Mouse (Mus musculus) intestine, postnatal 0 days (tissue): ENCODE data around the gene Fmn2. TPM values are rescaled to one million over a fixed set of nuclear protein-coding genes. Genes with fewer than 3 reads are reported as not detected.

ENCODE experiments used
- ATAC-seq: fragments of 200-750 bp; cut with Nextera tagmentation; 2 replicates; pipeline ENCODE4 v1.8.0; 2017; ENCODE audit warnings: mild to moderate bottlenecking, moderate TSS enrichment, moderate library complexity
- H3K27ac ChIP-seq: fragments of 300-500 bp; sonication (generic); 2 replicates; pipeline ENCODE4 v1.5.1; 2014; ENCODE audit warnings: mild to moderate bottlenecking, low read depth, low read length, moderate library complexity
- H3K27me3 ChIP-seq: fragments of 300-500 bp; sonication (generic); replicated peaks from 2 replicates; pipeline ENCODE4 v1.6.1; 2014; ENCODE audit warnings: low read length, mixed read lengths; ENCODE audit not compliant: control insufficient read depth, insufficient read depth
- H3K36me3 ChIP-seq: fragments of 300-500 bp; sonication (generic); 2 replicates; pipeline ENCODE4 v1.6.1; 2014; ENCODE audit warnings: mild to moderate bottlenecking, moderate library complexity; ENCODE audit not compliant: control insufficient read depth, insufficient read depth
- H3K4me1 ChIP-seq: fragments of 300-500 bp; sonication (generic); replicated peaks from 2 replicates; pipeline ENCODE4 v1.6.1; 2014; ENCODE audit warnings: antibody characterized with exemption, low read length, mixed read lengths; ENCODE audit not compliant: control insufficient read depth, insufficient read depth
- H3K4me2 ChIP-seq: fragments of 300-500 bp; sonication (generic); replicated peaks from 2 replicates; pipeline ENCODE4 v1.6.1; 2014; ENCODE audit warnings: low read depth, mild to moderate bottlenecking, moderate library complexity
- H3K4me3 ChIP-seq: fragments of 300-500 bp; sonication (generic); 2 replicates; pipeline ENCODE4 v1.5.1; 2014; ENCODE audit warnings: low read depth, low read length
- H3K9ac ChIP-seq: fragments of 300-500 bp; sonication (generic); 2 replicates; pipeline ENCODE4 v1.6.1; 2014; ENCODE audit warnings: mild to moderate bottlenecking, low read depth, low read length
- H3K9me3 ChIP-seq: fragments of 300-500 bp; sonication (generic); 2 replicates; pipeline ENCODE4 v1.6.1; 2016; ENCODE audit warnings: mixed run types; ENCODE audit not compliant: control insufficient read depth
- CTCF ChIP-seq: sonication (generic); IDR thresholded peaks from 2 replicates; pipeline ENCODE4 v1.5.1; 2016; ENCODE audit warnings: low read depth, mild to moderate bottlenecking, control low read depth, antibody characterized with exemption, moderate library complexity
- WGBS: fragments of 180-500 bp; shearing (Covaris S2); extraction: QIAGEN DNeasy Blood & Tissue Kit; methylation state at CpG from one replicate; pipeline ENCODE4 v1.1.7; 2014; 5-methylcytosine and 5-hydroxymethylcytosine counted together
- polyA plus RNA-seq: library from polyadenylated mRNA; unstranded; fragments of >200 nt; fragmentation: Nextera tagmentation; extraction: Ambion mirVana; gene quantifications from 2 replicates; pipeline ENCODE4 v1.2.1, GENCODE M21; 2015

Gene Fmn2
- polyA plus RNA-seq, 1 experiment from 2014 or later: 0.25 TPM

- 73% methylated on average over 2 of the region's 2 CpGs for WGBS
- no peak overlapping the region for H3K4me3 ChIP-seq
- TF ChIP-seq CTCF: no peak
- H3K9ac ChIP-seq: no peak overlapping the region
- H3K9me3 ChIP-seq: no peaks in the 10 kb centered on the region
- H3K4me2 ChIP-seq: no peak overlapping the region
- no peak for ATAC-seq
- H3K27ac ChIP-seq: no peak overlapping the region
- H3K27me3 ChIP-seq: no peaks in the 10 kb centered on the region
- H3K36me3 ChIP-seq: no peaks in the 10 kb centered on the region
- no peaks in the 10 kb centered on the region for H3K4me1 ChIP-seq
Measured at GRCm38 (mm10) chr1:174689301-174689700, 187.7 kb downstream of the Fmn2 start.

DNA sequence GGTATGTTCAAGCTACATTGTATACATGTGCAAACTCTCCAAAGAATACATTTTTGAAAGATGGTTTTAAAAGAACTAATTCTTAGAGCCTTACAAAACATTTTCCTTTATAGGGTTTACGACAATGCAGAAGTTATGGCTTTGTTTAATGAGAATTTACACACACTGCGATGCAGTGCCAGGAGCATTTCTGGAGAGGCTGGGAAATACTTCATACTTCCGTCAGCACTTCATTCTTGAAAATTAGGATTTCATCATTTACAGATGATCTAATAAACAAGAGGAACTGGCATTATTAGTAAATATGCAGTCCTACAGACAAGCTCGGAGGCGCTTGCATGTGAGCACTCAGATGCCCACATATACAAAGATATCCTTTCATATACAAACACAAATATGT is 199.2 kb downstream of the Fmn2 start:
- H3K4me1 ChIP-seq: no peaks in the 10 kb centered on the region
- no peak overlapping the region for H3K27ac ChIP-seq
- TF ChIP-seq CTCF: no peak
- no peak overlapping the region for H3K4me2 ChIP-seq
- no peak overlapping the region for H3K4me3 ChIP-seq
- no peaks in the 10 kb centered on the region for H3K36me3 ChIP-seq
- no peak overlapping the region for H3K9ac ChIP-seq
- ATAC-seq: no peak
- 77% methylated on average over 5 of the region's 5 CpGs for whole genome bisulfite sequencing
- no peaks in the 10 kb centered on the region for H3K27me3 ChIP-seq
- no peaks in the 10 kb centered on the region for H3K9me3 ChIP-seq

- WGBS: 79% methylated on average over 5 of the region's 5 CpGs
- no peak for ATAC-seq
Measured at GRCm38 (mm10) chr1:174701835-174702234, 200.2 kb downstream of the Fmn2 start.

DNA sequence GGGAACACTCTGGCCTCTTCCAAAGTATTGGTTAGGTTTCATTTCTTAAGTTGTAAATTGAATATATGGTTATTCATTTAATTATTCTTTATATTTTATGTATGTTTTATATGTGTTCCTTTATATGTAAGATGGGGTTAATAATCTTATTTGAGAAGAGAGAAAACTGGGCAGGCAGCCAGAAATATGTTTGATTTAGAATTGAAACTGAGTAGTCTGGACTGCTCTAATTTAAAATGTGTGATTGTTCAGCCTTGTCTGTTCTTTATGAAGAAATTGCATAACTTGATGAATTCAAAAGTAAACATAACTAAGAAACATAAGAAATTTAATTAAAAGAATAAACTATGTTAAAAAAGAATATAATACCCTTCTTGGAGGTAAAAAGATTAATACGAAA is 202.3 kb downstream of the Fmn2 start:
- ATAC-seq: no peak
- H3K4me1 ChIP-seq: no peaks in the 10 kb centered on the region
- no peak for TF ChIP-seq CTCF
- no peak overlapping the region for H3K4me3 ChIP-seq
- no peaks in the 10 kb centered on the region for H3K36me3 ChIP-seq
- H3K27ac ChIP-seq: no peak overlapping the region
- no peak overlapping the region for H3K9ac ChIP-seq
- no peaks in the 10 kb centered on the region for H3K27me3 ChIP-seq
- H3K4me2 ChIP-seq: no peak overlapping the region
- H3K9me3 ChIP-seq: no peaks in the 10 kb centered on the region
- 77% methylated on average over 1 of the region's 1 CpGs for WGBS

More at GRCm38 (mm10) chr1:174701835-174702234, 200.2 kb downstream of the Fmn2 start:
- Histone ChIP-seq H3K27ac (no peak overlapping the region), H3K27me3 (no peaks in the 10 kb centered on the region), H3K9ac (no peak overlapping the region), H3K4me1 (no peaks in the 10 kb centered on the region), H3K4me3 (no peak overlapping the region), H3K9me3 (no peaks in the 10 kb centered on the region), H3K4me2 (no peak overlapping the region), H3K36me3 (no peaks in the 10 kb centered on the region)
- no peak for TF ChIP-seq CTCF

GRCm38 (mm10) chr1:174719729-174720458 is 218.3 kb downstream of the Fmn2 start:
- TF ChIP-seq CTCF: no peak
- H3K36me3 ChIP-seq: no peaks in the 10 kb centered on the region
- WGBS: 93% methylated on average over 12 of the region's 12 CpGs
- H3K4me1 ChIP-seq: no peaks in the 10 kb centered on the region
- no peak overlapping the region for H3K4me3 ChIP-seq
- H3K4me2 ChIP-seq: no peak overlapping the region
- no peaks in the 10 kb centered on the region for H3K27me3 ChIP-seq
- no peaks in the 10 kb centered on the region for H3K9me3 ChIP-seq
- no peak overlapping the region for H3K27ac ChIP-seq
- no peak for ATAC-seq
- H3K9ac ChIP-seq: no peak overlapping the region

DNA sequence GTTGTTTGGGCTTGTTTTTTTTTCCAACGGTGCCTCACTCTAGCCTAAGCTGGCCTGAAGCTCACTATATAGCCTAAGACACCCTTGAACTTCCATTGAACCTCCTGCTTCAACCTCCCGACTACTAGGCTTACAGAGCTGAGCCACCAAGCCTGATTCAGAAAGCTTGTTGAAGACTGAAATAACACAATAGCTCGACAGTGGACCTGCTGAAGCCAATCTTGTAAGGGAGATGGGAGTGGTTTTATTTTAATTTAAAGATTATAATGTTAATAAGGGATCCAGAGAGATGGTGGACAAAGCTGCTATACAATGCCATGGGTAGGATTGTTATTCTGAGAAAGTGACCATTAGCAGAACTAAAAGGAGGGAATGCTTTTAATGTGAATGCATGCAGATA is 227.1 kb downstream of the Fmn2 start:
- no peak overlapping the region for H3K9ac ChIP-seq
- H3K4me3 ChIP-seq: no peak overlapping the region
- H3K27me3 ChIP-seq: no peaks in the 10 kb centered on the region
- no peaks in the 10 kb centered on the region for H3K36me3 ChIP-seq
- WGBS: 75% methylated on average over 3 of the region's 3 CpGs
- H3K9me3 ChIP-seq: no peaks in the 10 kb centered on the region
- TF ChIP-seq CTCF: no peak
- H3K4me1 ChIP-seq: no peaks in the 10 kb centered on the region
- H3K4me2 ChIP-seq: no peak overlapping the region
- no peak for ATAC-seq
- H3K27ac ChIP-seq: no peak overlapping the region

GRCm38 (mm10) chr1:174732715-174733114 is 231.1 kb downstream of the Fmn2 start:
- no peaks in the 10 kb centered on the region for H3K36me3 ChIP-seq
- no peaks in the 10 kb centered on the region for H3K9me3 ChIP-seq
- no peak overlapping the region for H3K4me3 ChIP-seq
- H3K27ac ChIP-seq: no peak overlapping the region
- H3K9ac ChIP-seq: no peak overlapping the region
- H3K4me1 ChIP-seq: no peaks in the 10 kb centered on the region
- H3K4me2 ChIP-seq: no peak overlapping the region
- WGBS: 70% methylated on average over 6 of the region's 6 CpGs
- no peak for TF ChIP-seq CTCF
- no peak for ATAC-seq
- H3K27me3 ChIP-seq: no peaks in the 10 kb centered on the region
